Mouse (Mus musculus) thymus, adult 2 months (tissue): ENCODE measurements around the gene Zcchc4.

Experiments used
- CTCF ChIP-seq: fragments of 200-500 bp; IDR thresholded peaks from 2 replicates; pipeline ENCODE4 v1.5.1; 2012; ENCODE audit warnings: mild to moderate bottlenecking, control low read depth, low read length, moderate library complexity, borderline replicate concordance; ENCODE audit not compliant: control insufficient read depth, poor library complexity, insufficient read depth; ENCODE audit errors: extremely low read depth
- POLR2A ChIP-seq: fragments of 200-500 bp; IDR thresholded peaks from 2 replicates; pipeline ENCODE4 v1.6.1; 2012; ENCODE audit warnings: mild to moderate bottlenecking, low read length, control low read depth, moderate library complexity; ENCODE audit not compliant: control insufficient read depth, poor library complexity, insufficient read depth; ENCODE audit errors: extremely low read depth

GRCm38 (mm10) chr5:52810446-52810845 lies 35.2 kb downstream of the Zcchc4 start:
- TF ChIP-seq POLR2A, result no peak
- TF ChIP-seq CTCF, result no peak
